Mouse (Mus musculus) layer of hippocampus, adult 9-11 months (tissue): ENCODE data around the gene Lipt2.

Experiments used
- DNase-seq: peaks from one replicate; pipeline ENCODE4 v3.0.0; 2022

Lipt2 gene

DNA sequence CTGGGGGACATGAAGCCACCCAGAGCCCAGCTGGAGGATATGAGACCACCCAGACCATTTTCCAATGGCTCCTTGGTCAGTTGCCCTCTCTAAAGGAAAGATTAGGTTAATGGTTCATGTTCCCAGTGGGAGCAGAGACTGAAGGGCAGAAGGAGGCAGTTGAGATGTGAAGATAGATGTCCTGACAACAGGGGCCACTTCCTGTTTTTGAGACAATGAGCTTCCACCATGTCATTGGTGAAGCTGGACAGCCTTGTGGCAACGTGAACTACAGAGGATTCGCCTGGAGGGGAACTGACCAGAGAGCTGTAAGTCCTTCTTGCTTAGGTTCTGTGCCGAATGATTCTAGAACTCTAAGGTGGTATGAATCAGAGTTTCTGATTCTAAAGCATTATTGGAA is 17.2 kb downstream of the Lipt2 start, which contains the start of gene Kcne3:
Gene Kcne3, plus strand, starts transcription at position 234 of the 400 bp plus-strand sequence.
- DNase-seq, result no peak

DNA sequence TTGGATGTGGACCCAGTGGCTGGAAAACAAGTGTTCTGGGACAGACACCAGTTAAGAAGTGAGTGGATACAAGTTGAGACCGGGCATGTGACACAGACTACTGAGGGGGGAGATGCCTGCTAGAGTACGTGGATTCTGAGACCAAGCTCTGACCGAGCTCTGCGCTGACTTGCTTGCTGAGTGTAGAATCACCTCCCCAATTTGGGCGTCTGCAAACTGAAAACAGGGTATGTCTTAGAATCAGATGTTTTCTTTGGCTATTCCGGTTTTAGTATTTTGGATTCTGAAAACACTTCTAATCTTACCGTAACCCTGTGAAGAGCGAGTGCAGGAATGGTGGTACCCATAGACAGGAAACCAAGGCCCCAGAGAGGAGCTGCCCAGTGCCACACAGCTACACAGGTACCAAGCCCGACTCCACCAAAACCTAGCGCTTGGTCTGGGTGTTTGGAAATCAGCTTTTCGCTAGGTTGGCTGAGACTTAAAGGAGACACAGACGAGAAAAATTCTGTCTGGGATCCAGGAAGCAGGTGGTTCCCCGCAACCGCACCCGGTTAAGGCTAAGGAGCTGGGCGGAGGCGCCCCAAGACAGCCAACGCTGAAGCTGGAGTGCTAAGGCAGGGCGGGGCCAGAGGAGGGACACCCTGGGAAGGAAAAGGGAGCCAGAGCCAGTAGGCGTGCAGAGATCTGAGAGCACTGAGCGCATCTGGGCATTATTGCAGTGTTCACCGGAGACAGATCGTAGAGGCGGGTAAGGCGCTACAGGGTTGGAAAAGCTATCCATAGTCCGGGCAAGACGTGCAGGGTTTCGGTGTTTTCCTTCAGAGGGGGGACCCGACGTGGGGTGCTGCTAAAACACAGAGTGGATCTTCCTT is 19.2 kb downstream of the Lipt2 start:
- peak; percentile 51 for DNase-seq

DNA sequence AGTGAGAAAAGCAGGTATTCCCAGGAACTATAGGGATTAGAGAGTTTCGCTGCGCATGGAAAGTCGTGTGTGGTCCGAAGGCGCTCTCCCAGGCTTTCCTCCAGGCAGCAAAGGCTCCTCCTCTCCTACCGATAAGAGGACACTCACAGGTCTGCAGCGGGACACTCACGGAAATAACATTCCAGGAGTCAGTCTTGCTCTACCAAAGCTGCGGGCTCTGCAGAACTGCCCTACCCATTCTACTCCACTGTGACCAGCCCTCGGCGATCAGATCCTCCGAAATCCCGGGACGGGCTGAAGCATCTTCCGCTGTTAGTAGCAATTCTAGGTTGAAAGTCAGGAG is 19.8 kb downstream of the Lipt2 start:
- DNase-seq, result no peak

DNA sequence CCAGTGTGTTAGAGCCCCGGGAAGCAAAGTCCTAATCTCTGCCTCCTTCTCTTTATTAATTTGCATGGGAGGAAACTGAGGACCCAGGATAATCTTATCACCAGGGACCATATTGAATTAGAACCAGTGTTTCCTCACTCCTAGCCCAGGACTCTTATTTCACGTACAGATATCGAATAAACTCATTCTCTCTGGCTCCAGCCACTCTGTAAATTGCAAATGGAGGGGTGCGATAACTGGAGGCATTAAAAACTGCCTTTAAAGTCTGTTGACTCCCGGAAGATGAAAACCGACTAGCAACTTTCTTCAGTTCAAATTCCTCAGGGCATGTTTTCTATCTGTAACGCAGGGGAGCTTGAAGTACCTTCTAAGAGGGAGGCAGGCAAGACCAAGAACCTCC is 20.3 kb downstream of the Lipt2 start:
- DNase-seq, result no peak

DNA sequence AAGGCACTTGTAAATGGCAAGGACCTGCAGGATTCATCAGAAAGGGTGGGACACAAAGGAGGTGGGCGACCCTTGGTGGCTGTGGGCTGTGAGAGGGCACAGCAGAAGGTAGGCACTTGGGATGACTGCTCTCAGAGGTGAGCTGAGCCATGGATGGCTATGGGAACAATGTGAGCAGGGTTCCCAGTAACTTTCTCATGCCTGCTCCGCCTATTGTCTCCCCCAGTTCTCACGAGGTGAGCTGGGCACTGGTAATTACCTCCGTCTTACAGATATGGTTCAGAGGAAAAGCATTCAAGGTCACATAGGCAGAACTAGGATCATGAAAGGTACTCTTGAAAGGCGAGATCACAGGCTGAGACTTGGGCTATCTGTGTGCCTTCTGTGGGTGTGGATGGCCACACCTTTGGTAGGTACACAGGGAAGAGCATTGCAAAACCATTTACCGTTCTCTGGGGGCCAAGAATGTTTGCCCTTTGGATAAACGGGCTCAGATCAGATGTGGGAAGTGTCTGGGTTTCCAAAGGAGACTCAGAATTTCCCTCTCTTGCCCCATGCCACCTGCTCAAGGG is 20.8 kb downstream of the Lipt2 start:
- DNase-seq, result no peak

DNA sequence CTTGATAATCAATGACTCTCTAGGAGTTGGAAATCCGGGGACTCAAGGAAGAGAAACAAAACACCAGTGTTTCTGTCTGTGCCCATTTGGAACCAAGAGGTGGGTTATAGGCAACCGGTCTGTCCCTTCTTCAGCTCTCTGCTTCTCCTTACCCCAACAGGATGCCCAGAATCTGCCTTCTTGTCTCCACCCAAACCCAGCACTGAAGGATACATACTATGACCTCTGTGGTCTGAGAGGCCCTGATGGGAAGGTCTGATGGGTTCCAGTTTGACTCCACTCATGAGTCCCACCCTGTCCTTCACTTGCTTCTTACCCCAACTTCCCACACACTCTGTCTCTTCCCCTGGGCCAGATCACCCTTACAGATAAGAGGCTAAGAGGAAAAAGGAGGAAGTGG is 22.1 kb downstream of the Lipt2 start:
- DNase-seq, result no peak

DNA sequence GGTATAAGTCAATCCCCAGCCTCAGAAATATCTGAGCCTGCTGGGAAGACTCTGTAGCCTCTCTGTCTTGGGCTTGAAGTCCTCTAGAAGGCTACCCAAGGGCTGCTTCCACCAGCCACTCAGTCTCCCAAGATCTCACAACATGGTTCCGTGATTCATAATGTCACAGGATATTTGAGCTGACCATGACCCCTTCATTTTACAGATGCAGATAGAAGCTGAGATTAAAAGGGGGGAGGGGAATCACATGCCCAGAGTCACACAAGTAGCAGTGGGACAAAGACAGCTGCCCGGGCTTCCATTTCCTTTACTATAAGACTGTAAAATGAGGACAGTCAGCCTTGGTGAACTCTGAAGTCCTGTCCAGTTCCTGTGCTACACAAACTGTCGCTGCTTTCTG is 22.5 kb downstream of the Lipt2 start:
- no peak for DNase-seq

DNA sequence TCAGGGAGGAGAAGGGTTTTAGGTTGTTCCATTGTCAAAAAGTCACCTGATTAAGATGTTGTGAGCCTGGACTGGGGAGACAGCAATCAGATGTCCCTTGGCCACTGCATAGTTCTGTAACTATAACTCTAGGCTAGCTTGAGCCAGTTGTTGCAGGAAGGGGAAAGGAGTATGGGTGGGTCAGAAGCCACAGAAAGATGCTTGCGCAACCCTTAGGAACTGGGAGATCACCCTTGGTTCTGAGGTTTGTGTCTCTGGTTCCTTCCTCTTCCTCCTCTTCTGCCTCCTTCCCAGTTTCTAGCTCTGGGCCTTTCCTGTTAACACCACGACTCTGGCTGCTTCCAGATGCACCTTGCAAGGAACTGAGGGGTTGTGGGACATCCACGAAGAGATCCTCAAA is 23.3 kb downstream of the Lipt2 start:
- DNase-seq, result no peak

DNA sequence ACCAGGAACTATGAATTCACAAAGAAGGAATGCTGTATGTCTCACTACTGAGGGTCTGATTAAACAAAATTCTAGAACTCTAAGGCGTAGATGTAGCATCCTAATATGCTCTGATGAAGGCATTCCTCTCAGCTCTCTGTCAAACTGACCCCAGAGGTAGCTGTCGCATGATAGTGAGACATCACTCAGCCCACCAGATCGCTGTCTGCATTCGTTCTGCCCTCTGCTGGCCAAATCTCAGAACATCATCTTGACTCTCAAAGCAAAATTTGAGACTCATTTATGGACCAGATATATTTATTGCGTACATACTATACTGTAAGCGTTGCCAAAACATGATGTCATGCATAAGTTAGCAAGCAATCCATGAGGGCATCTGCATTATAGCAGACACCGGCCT is 28.5 kb downstream of the Lipt2 start:
- peak; percentile 23 for DNase-seq

DNA sequence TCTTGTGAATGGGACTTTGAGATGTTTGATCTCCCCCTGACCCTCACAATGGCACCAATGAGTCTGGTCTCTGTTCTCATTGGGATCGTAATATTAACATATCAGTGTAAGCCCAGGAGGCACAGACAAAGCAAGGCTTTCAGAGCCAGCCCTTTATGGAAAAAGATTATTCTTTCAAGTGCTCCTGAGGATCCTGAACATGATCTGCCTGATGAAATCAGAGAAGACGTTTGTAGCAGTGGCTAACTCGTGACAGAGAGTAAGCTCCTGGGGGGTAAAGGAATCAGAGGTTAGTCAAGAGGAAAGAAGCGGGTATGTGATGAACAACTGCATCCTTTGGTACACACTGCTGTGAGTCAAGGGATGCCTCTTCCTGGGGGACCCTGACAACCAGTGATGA is 31.1 kb downstream of the Lipt2 start:
- no peak for DNase-seq

DNA sequence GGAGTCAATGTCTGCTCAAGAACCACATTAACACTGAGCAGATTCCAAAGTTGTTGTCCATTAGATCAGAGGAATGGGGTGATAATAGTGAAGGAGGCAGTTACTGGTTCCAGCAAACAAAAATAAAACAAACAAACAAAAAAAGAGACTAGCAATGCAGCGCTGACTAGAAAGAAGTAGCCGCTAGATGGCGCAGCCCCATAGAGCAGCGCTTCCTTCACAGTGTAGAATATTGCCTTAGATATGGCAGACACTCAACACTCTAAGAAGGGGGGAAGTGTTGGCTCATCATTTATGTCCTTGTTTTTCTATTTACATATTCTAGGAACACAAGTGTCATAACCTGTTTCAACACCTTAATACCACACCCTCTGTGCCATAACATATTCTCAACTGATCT is 31.7 kb downstream of the Lipt2 start:
- peak; percentile 48 for DNase-seq

DNA sequence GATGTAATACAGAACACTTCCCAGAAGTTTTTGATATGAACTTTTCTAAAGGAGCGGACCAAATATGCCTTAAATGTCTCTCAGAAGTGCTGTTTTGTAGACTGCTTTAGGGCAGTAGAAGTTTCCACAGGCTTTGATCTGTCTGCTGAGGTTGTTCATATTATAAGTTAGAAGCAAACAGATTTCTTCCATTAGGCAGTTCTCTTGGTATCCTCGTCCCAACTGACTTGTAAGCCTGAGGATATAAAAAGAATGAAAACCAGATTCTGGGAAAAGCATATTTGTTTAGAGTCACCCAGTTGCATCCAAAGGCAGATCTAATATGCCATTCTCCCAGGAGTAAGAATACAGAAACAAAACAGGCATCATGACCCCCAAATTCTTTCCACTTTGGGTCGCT is 42.1 kb downstream of the Lipt2 start:
- no peak for DNase-seq

DNA sequence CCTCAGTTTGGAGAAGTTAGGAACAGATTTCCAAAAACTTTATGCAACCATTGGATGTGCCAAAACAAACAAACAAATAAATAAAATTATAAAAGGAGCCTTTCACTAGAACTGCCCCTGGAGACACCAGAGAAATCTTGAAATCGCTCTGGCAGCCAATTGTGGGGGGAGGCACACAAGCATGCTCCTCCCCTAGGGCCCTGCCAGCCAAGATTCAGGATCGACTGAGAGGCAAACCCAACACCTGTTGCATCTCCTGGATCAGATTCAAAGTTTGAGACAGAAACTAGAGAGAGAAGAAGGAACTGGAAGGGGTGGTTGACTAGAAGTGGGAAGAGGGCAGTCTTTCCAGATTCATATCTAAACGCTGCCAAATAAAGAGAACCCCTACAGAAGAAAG is 44.5 kb downstream of the Lipt2 start:
- DNase-seq, result no peak

DNA sequence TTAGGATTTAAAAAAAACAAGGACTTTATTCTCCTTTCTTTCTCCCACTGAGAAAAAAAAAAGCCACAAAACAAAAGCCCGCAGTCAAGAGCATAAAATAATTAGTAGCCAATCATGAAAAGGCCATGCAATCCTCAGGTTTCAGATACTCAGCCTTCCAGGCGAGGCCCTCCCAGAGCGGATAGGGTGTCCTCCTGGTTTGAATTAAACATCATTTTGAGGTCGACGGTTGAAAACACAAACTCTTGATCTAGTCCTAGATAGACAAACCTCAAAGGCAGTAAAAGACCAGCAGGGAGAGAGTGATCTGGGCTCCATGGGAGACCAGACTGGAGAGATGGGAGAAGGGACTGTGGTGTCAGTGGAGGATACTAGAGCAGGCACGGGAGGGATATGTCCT is 45.8 kb downstream of the Lipt2 start:
- DNase-seq, result no peak

DNA sequence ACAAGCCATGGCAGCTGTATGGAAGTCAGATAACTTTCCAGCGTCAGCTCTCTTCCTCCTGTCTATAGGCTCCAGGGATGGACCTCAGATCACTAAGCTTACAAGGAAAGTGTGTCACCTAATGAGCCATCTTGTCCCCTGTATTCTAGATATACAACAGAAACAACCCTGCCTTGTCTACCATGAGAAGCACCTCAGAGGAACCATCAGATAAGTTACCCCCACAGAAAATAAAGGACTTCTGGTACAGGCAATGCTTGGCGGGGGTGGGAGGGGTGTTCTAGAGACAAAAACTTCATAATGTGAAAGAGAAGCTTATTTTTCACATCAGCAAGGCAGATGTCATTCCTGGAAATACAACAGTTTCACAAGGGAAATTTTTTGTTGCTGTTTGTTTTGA is 47.1 kb downstream of the Lipt2 start:
- no peak for DNase-seq

DNA sequence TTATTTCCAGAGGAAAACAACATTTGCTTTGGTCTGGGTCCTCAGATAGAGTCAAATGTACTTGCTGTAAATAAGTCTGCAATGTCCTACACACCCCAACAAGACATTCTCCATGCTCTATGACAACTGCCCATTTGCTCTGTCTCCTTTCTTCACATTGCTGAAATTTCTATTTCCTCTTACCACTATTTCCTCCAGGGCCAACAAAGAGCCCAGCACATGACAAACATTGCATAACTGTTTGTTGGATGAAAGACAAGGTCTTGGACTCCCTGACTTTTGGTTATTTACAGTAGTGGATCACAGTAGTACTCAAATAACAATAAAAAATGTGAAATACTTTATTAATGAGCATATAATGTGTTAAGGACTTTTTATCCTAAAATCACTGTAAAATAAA is 48.8 kb downstream of the Lipt2 start:
- DNase-seq, result no peak
